Mouse (Mus musculus) CH12.LX (cell line): ENCODE measurements at regions not wholly inside any gene's neighbourhood (a gene's known extent, or its start where the extent isn't known, plus 50 kb on each side); places are given as distances from the start of the nearest gene placed in this dataset.

Experiments used
- DNase-seq: peaks from one replicate; pipeline ENCODE4 v3.0.0-alpha.2; 2013; ENCODE audit errors: extremely low read depth
- H3K27ac ChIP-seq: 2 replicates; pipeline ENCODE4 v1.5.1; 2012; ENCODE audit warnings: low read depth, mild to moderate bottlenecking, control low read depth, moderate library complexity; ENCODE audit not compliant: insufficient read depth
- H3K27me3 ChIP-seq: replicated peaks from 2 replicates; pipeline ENCODE3; 2012; ENCODE audit warnings: inconsistent platforms
- H3K36me3 ChIP-seq, 2 experiments: replicated peaks in 1 of 2; 2 replicates each; pipeline versions ENCODE3 to v1.6.1; 2012; ENCODE audit warnings: inconsistent platforms in 1 of 2, low read length in 1 of 2, mild to moderate bottlenecking in 1 of 2, mixed read lengths in 1 of 2, moderate library complexity in 1 of 2; ENCODE audit not compliant: control insufficient read depth in 1 of 2, insufficient read depth in 1 of 2
- H3K4me1 ChIP-seq, 2 experiments: 2 replicates each; pipeline ENCODE4 v1.6.1; 2012; ENCODE audit warnings: inconsistent platforms in 1 of 2, moderate library complexity in 1 of 2; ENCODE audit not compliant: insufficient read depth in 2 of 2, control insufficient read depth in 1 of 2
- H3K4me2 ChIP-seq: 2 replicates; pipeline ENCODE4 v1.6.1; 2012; ENCODE audit warnings: low read depth, mild to moderate bottlenecking, control low read depth; ENCODE audit not compliant: poor library complexity, insufficient read depth, severe bottlenecking
- H3K4me3 ChIP-seq, 3 experiments: fragments of 150-350 bp in 1 of 3; sonication (generic) in 1 of 3; replicated peaks in 1 of 3; 2 replicates each; pipeline versions ENCODE3 to v1.5.1; 2011 to 2012; ENCODE audit warnings: low read depth in 2 of 3, low read length in 2 of 3, mild to moderate bottlenecking in 2 of 3, moderate library complexity in 2 of 3, control low read depth in 1 of 3, improper control_type of control experiment in 1 of 3, inconsistent platforms in 1 of 3, mixed read lengths in 1 of 3; ENCODE audit not compliant: poor library complexity in 1 of 3
- H3K79me2 ChIP-seq: replicated peaks from 2 replicates; pipeline ENCODE4 v1.6.1; 2012; ENCODE audit warnings: mild to moderate bottlenecking, moderate library complexity; ENCODE audit not compliant: control insufficient read depth, poor library complexity, insufficient read depth, severe bottlenecking; ENCODE audit errors: extremely low read depth
- H3K9ac ChIP-seq: 2 replicates; pipeline ENCODE4 v1.6.1; 2012; ENCODE audit warnings: low read depth, mild to moderate bottlenecking, control low read depth, moderate library complexity; ENCODE audit not compliant: insufficient read depth
- H3K9me3 ChIP-seq: replicated peaks from 2 replicates; pipeline ENCODE3; 2012; ENCODE audit warnings: low read length, inconsistent platforms, mixed read lengths
- BHLHE40 ChIP-seq: IDR thresholded peaks from 2 replicates; pipeline ENCODE4 v1.6.1; 2011; ENCODE audit warnings: mild to moderate bottlenecking, low read depth, low read length, improper control_type of control experiment
- E2F4 ChIP-seq: IDR thresholded peaks from 2 replicates; pipeline ENCODE4 v1.6.1; 2011; ENCODE audit warnings: low read depth, low read length, improper control_type of control experiment; ENCODE audit not compliant: insufficient replicate concordance
- EP300 ChIP-seq: IDR thresholded peaks from 2 replicates; pipeline ENCODE4 v1.6.1; 2011; ENCODE audit warnings: low read length, improper control_type of control experiment
- ETS1 ChIP-seq: conservative IDR thresholded peaks from 2 replicates; pipeline ENCODE4 v1.6.1; 2012; ENCODE audit warnings: low read depth, mild to moderate bottlenecking, inconsistent platforms, low read length, improper control_type of control experiment, moderate library complexity
- GABPA ChIP-seq: IDR thresholded peaks from 2 replicates; pipeline ENCODE4 v1.6.1; 2012; ENCODE audit warnings: low read depth, low read length, improper control_type of control experiment, inconsistent platforms; ENCODE audit not compliant: insufficient replicate concordance
- HCFC1 ChIP-seq: IDR thresholded peaks from 2 replicates; pipeline ENCODE4 v1.6.1; 2012; ENCODE audit warnings: low read depth, mild to moderate bottlenecking, inconsistent platforms, low read length, improper control_type of control experiment
- IRF4 ChIP-seq: IDR thresholded peaks from 2 replicates; pipeline ENCODE4 v1.6.1; 2014; ENCODE audit warnings: low read depth, mild to moderate bottlenecking, inconsistent platforms, low read length, improper control_type of control experiment
- JUN ChIP-seq: IDR thresholded peaks from 2 replicates; pipeline ENCODE4 v1.6.1; 2011; ENCODE audit warnings: low read depth, mild to moderate bottlenecking, low read length, improper control_type of control experiment, moderate library complexity; ENCODE audit not compliant: insufficient read depth
- JUND ChIP-seq: conservative IDR thresholded peaks from 2 replicates; pipeline ENCODE4 v1.6.1; 2011; ENCODE audit warnings: low read depth, low read length, improper control_type of control experiment
- MEF2A ChIP-seq: IDR thresholded peaks from 2 replicates; pipeline ENCODE4 v1.6.1; 2014; ENCODE audit warnings: low read depth, mild to moderate bottlenecking, inconsistent platforms, low read length, improper control_type of control experiment, borderline replicate concordance
- MXI1 ChIP-seq: IDR thresholded peaks from 2 replicates; pipeline ENCODE4 v1.6.1; 2011; ENCODE audit warnings: mild to moderate bottlenecking, low read depth, low read length, improper control_type of control experiment
- MYC ChIP-seq: IDR thresholded peaks from 2 replicates; pipeline ENCODE4 v1.6.1; 2011; ENCODE audit warnings: low read depth, mild to moderate bottlenecking, improper control_type of control experiment, low read length
- NELFE ChIP-seq: IDR thresholded peaks from 2 replicates; pipeline ENCODE4 v1.6.1; 2011; ENCODE audit warnings: low read depth, low read length, improper control_type of control experiment
- POLR2AphosphoS2 ChIP-seq: IDR thresholded peaks from 2 replicates; pipeline ENCODE4 v1.6.1; 2011; ENCODE audit warnings: low read depth, low read length, improper control_type of control experiment
- RAD21 ChIP-seq: IDR thresholded peaks from 2 replicates; pipeline ENCODE4 v1.6.1; 2011; ENCODE audit warnings: low read depth, mild to moderate bottlenecking, low read length, improper control_type of control experiment, moderate library complexity
- SIN3A ChIP-seq: IDR thresholded peaks from 2 replicates; pipeline ENCODE4 v1.6.1; 2012; ENCODE audit warnings: low read length, improper control_type of control experiment, inconsistent platforms
- TBP ChIP-seq: conservative IDR thresholded peaks from 2 replicates; pipeline ENCODE4 v1.6.1; 2011; ENCODE audit warnings: low read depth, low read length, improper control_type of control experiment
- UBTF ChIP-seq: IDR thresholded peaks from 2 replicates; pipeline ENCODE4 v1.6.1; 2012; ENCODE audit warnings: low read depth, mild to moderate bottlenecking, inconsistent platforms, low read length, improper control_type of control experiment, moderate library complexity
- dilution Hi-C: fragments of 300-500 bp; cut with MboI; formaldehyde crosslinking; loops from 2 replicates; pipeline ENCODE4 v1.14.3; 2020; ENCODE audit warnings: low sequenced_read_pairs; ENCODE audit not compliant: extremely low pct_unique_long_range_greater_than_20kb, extremely low pct_ligation_motif_present
- in situ Hi-C: fragments of 300-500 bp; cut with MboI; formaldehyde crosslinking; loops from 3 replicates; pipeline ENCODE4 v1.14.3; 2019; ENCODE audit warnings: low sequenced_read_pairs, low pct_ligation_motif_present, low pct_unique_long_range_greater_than_20kb, mixed read lengths

GRCm38 (mm10) chr10:103673081-103673480 lies 305.5 kb downstream of the Slc6a15 start:
- in situ Hi-C loops = no loop called here

GRCm38 (mm10) chr10:103673765-103674164 lies 306.2 kb downstream of the Slc6a15 start:
- TF ChIP-seq MXI1 (no peak), IRF4 (no peak)
- H3K4me3 ChIP-seq = no peak overlapping the region
- peaks cover 8% of the 10 kb centered on the region for H3K9me3 ChIP-seq
- dilution Hi-C loops (no loop called here), in situ Hi-C loops (no loop called here)
- DNase-seq = no peak
- H3K9ac ChIP-seq = no peak overlapping the region
- no peak overlapping the region for H3K27ac ChIP-seq
- no peaks in the 10 kb centered on the region for H3K27me3 ChIP-seq
- H3K4me2 ChIP-seq = no peak overlapping the region
- H3K4me1 ChIP-seq = no peaks in the 10 kb centered on the region
- H3K79me2 ChIP-seq = no peaks in the 10 kb centered on the region
- H3K36me3 ChIP-seq = no peaks in the 10 kb centered on the region

More at GRCm38 (mm10) chr10:103673081-103673480, 305.5 kb downstream of the Slc6a15 start:
- Histone ChIP-seq H3K79me2 (no peaks in the 10 kb centered on the region), H3K27ac (no peak overlapping the region), H3K4me2 (no peak overlapping the region), H3K9me3 (peaks cover 8% of the 10 kb centered on the region), H3K9ac (no peak overlapping the region), H3K27me3 (no peaks in the 10 kb centered on the region), H3K4me3 (no peak overlapping the region), H3K36me3 (no peaks in the 10 kb centered on the region), H3K4me1 (no peaks in the 10 kb centered on the region)
- DNase-seq = no peak
- dilution Hi-C loops = no loop called here
- no peak for TF ChIP-seq RAD21
- TF ChIP-seq JUND = no peak
- TF ChIP-seq HCFC1 = no peak
- no peak for TF ChIP-seq MXI1
- no peak for TF ChIP-seq ETS1
- no peak for TF ChIP-seq NELFE
- no peak for TF ChIP-seq UBTF
- no peak for TF ChIP-seq SIN3A
- TF ChIP-seq BHLHE40 = no peak
- TF ChIP-seq MEF2A = no peak
- TF ChIP-seq JUN = no peak

DNA sequence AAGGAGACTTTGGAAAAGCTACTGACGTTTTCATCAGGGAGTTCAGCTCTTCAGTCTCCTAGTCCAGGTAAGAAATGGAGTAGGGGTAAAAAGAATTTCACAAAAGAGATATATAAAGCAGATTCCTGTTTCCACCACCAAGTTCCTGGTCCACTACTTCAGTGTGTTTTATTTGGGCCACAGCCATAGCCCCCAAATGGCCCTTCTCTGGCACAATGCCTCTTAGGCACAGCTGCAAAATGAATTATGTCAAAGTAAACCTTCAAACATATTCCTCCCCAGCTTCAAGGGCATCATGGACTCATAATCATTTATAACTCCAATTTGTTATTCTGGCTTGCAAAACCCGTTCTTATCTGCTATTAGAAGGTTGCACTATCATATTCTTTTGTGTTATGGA lies 325.1 kb downstream of the Slc6a15 start:
- no peak overlapping the region for H3K27ac ChIP-seq
- dilution Hi-C loops = no loop called here
- no peak for DNase-seq
- H3K4me2 ChIP-seq = no peak overlapping the region
- no peaks in the 10 kb centered on the region for H3K36me3 ChIP-seq
- no peak overlapping the region for H3K4me3 ChIP-seq
- no peaks in the 10 kb centered on the region for H3K4me1 ChIP-seq
- no peaks in the 10 kb centered on the region for H3K79me2 ChIP-seq
- TF ChIP-seq MYC (no peak), TBP (no peak), POLR2AphosphoS2 (no peak), GABPA (no peak), EP300 (no peak), E2F4 (no peak), SIN3A (no peak), HCFC1 (no peak)
- in situ Hi-C loops = no loop called here
- H3K9me3 ChIP-seq = peaks cover 32% of the 10 kb centered on the region
- no peaks in the 10 kb centered on the region for H3K27me3 ChIP-seq
- no peak overlapping the region for H3K9ac ChIP-seq
